Mouse (Mus musculus) left cerebral cortex, postnatal 4 days (tissue): ENCODE data around the gene Txnip. TPM values are rescaled to one million over a fixed set of nuclear protein-coding genes. Genes with fewer than 3 reads are reported as not detected.

Experiments used
- DNase-seq: peaks from one replicate; pipeline ENCODE4 v3.0.0-alpha.2; 2022
- intact Hi-C: fragments of 180-260 bp; cut with DNase I; formaldehyde crosslinking; loops from one replicate; pipeline ENCODE4 v1.15.1; 2025
- total RNA-seq, 2 experiments: library from RNA; stranded (reverse); gene quantifications; 2 replicates each; pipeline ENCODE4 v1.2.3; 2021

Gene Txnip
- total RNA-seq, 2 experiments from 2014 or later, result 65.2 to 69.2 TPM

DNA sequence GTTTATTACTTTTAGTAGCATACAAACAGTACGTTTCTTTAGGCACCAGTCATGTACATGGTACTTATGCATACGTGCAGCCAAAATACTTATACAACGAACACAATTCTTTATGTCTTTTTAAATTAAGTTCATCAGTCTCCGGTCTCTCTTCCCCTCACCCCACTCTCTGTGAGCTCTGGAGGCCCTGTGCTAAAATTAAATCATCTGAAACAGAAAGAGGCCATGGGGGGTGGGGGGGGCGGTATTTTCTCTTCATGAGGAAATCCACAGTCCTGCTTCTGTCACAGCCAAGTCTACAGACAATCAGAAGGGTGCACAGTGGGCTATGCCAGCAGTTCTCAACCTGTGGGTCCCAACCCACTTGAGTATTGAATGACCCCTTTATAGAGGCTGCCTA, 8.4 kb upstream of the Txnip start:
- intact Hi-C loops, result loop anchor here (10.0 kb wide), 1 partner anchor 85 kb away; the partner anchor contains the start of genes Gm42957 and Pex11b
- DNase-seq, result no peak

DNA sequence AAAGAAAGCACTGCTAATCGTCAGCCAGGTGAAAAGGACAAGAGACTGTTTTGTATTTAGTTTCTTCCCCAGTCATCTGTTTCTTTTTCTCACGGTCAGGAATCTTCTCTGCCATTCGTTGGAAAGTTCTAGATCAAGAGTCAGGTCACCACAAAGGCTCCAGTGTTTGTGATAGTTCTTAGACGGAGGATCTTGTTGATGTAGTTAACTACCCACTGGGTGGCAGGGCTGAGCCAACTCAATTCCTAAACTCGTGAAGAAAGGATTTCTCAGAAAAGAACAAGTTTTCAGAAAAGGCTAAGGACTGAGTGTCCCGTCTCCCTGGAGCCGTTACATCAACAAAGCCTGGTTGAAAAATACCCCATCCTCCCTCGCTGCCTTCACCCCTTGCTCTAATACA, 6.6 kb upstream of the Txnip start:
- intact Hi-C loops, result loop anchor here (2.0 kb wide), 1 partner anchor 30 kb away; no protein-coding TSS in a partner anchor
- DNase-seq, result peak; percentile 48

- DNase-seq, result no peak
- intact Hi-C loops, result loop anchor here (2.0 kb wide), 1 partner anchor 29 kb away; no protein-coding TSS in a partner anchor
These were observed 5.9 kb upstream of the Txnip start for GRCm38 (mm10) chr3:96551890-96552289.

DNA sequence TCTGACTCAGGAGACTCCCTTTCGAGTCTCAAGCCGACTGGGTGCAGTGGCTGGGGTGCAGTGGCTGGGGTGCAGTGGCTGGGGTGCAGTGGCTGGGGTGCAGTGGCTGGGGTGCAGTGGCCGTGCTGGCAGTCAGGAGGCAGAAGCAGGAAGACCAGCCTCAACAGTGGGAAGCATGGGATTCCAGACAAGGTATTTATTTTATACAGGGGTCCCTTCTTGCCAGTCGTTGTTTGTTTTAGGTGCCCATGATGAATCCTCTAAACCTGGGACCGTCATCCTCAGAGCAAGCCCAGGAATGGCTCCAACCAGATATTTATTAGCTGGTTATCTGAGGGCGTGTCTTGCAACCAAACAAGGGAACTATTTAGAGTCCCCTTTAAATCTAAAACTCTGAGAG, 4.2 kb upstream of the Txnip start:
- DNase-seq, result no peak
- intact Hi-C loops, result no loop called here

GRCm38 (mm10) chr3:96554251-96554650, 3.5 kb upstream of the Txnip start:
- no peak for DNase-seq
- intact Hi-C loops, result no loop called here

DNA sequence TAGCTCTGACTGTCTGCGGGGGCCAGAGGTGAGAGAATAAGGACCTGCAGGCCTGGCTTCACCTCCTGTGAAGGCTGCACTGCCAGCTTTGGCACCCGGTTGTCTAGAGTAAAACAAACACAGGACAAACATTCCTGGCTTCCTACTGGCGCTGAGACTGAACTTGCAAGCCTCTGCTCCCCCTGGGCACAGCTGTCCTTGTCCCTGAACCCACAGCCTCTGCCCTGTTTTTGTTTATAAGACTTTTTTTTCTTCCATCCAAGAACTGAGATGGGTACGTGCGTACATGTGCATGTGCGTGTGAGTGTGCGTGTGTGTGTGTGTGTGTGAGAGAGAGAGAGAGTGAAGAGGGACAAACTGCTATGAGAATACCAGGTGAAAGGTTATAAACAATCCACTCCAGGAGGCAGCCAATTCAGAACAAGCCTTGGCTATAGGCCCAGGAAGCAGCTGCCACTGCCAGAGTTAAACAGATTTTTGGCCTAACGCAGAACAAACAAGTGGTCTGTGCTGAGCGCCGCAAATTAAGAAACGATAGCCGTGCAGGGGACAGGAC, 2.6 kb upstream of the Txnip start:
- intact Hi-C loops, result no loop called here
- DNase-seq, result peak; percentile 79

GRCm38 (mm10) chr3:96555999-96556614, 1.6 kb upstream of the Txnip start:
- intact Hi-C loops, result no loop called here
- no peak for DNase-seq

- DNase-seq, result no peak
- intact Hi-C loops, result no loop called here
These were observed 814 bp upstream of the Txnip start for GRCm38 (mm10) chr3:96556651-96557635.

GRCm38 (mm10) chr3:96558159-96558558, 402 bp downstream of the Txnip start:
- no peak for DNase-seq
- intact Hi-C loops, result loop anchor here (1.0 kb wide), 1 partner anchor 18 kb away; the partner anchor contains the start of gene Gm16253

DNA sequence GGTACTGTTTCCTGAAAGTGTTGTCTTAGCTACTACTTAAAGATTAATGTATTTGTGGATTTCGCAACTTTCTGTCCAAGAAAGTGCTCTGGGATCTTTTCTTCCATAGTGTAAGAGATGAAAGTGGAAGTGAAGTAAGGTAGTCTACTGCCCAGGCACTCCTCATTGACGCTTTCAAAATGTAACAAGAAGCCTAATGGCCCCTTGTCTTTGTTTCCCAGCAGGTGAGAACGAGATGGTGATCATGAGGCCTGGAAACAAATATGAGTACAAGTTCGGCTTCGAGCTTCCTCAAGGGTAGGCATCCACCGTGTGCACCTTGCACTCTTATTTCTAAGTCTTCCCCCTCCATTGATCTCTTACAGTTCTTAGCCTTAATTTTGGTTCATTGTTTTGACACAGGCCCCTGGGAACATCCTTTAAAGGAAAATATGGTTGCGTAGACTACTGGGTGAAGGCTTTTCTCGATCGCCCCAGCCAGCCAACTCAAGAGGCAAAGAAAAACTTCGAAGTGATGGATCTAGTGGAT, 975 bp downstream of the Txnip start:
- no peak for DNase-seq
- intact Hi-C loops, result loop anchor here (1.0 kb wide), 1 partner anchor 18 kb away; the partner anchor contains the start of gene Gm16253

- DNase-seq, result no peak
- intact Hi-C loops, result no loop called here
These were observed 1.7 kb downstream of the Txnip start for GRCm38 (mm10) chr3:96559398-96559910.

DNA sequence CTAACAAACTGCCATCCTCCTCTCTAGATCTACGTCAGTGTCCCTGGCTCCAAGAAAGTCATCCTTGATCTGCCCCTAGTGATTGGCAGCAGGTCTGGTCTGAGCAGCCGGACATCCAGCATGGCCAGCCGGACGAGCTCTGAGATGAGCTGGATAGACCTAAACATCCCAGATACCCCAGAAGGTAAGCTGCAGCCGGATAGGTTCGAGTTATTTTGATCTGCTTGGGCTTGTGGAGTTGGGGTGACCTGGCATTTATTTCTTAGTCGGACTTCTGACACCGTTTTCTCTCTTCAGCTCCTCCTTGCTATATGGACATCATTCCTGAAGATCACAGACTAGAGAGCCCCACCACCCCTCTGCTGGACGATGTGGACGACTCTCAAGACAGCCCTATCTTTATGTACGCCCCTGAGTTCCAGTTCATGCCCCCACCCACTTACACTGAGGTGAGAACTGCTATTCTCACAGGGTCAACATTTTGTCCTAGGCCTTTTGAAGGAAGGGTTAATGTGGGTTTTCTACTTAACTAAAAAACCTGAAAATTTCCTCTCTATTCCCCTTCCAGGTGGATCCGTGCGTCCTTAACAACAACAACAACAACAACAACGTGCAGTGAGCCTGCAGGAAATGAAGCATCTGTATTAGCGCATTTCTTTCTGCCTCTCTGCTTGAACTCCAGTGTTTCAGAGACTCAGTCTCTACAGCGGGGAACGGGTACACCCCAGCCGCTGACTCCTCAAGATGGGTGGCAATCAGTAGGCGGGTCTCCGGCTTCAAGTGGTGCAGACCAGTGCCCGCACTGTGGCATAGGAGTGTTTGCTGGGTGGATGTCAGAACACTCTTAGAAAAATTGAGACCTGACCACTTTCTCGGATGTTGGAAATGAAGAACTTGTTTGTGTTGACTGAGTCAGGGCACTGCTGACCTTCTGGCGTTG, 2.4 kb downstream of the Txnip start:
- intact Hi-C loops, result no loop called here
- DNase-seq, result no peak

GRCm38 (mm10) chr3:96560881-96561668, 3.3 kb downstream of the Txnip start:
- no peak for DNase-seq
- intact Hi-C loops, result no loop called here

DNA sequence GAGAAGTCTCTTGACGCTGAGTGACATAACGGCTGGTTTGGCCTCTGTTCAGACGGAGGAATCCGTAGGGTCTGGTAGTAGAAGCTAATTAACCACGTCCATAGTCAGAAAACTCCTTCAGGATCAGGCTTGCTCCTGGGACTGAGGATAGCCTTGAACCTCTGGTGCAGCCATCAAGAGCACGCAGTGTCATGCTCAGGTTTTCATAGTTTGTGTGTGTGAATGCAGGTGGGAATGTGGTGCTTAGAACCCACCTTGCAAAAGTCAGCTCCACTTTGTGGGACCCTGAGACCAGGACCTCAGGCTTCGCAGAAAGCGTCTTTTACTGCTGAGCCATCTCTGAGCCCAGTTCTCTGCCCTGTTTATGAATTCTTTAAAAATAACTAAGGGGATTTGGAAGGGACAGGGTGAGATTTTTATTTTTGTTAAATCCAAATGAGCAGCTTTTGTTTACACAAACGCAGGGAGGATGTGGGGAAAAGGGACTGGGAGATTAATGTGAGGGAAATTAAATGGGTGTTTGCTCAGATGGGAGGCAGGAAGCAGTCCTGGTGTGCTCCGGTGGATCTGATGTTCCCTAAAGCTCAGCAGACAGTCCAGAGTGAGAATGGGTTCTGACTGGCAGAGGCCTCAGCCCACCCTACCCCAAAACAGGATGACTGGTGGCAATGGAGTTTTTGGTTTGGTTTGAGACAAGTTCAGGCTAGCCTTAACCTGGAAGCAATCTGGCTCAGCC, 4.4 kb downstream of the Txnip start:
- DNase-seq, result no peak
- intact Hi-C loops, result no loop called here

DNA sequence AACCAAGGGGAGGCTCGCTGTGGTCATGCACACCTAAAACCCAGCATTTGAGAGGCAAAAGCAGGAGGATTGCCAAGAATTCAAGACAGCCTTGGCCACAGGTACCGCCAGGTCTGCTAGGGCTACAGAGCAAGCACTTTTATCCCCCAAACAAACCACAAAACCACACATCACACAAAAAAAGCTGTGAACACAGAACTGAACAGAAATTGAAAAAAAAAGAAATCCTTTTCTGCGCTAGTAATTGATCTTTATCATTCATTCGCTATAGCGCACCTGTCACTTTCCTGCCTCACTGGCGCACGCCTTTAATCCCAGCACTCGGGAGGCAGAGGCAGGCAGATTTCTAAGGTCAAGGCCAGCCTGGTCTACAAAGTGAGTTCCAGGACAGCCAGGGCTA, 5.5 kb downstream of the Txnip start:
- DNase-seq, result no peak
- intact Hi-C loops, result no loop called here

GRCm38 (mm10) chr3:96563911-96564632, 6.3 kb downstream of the Txnip start:
- intact Hi-C loops, result no loop called here
- no peak for DNase-seq

DNA sequence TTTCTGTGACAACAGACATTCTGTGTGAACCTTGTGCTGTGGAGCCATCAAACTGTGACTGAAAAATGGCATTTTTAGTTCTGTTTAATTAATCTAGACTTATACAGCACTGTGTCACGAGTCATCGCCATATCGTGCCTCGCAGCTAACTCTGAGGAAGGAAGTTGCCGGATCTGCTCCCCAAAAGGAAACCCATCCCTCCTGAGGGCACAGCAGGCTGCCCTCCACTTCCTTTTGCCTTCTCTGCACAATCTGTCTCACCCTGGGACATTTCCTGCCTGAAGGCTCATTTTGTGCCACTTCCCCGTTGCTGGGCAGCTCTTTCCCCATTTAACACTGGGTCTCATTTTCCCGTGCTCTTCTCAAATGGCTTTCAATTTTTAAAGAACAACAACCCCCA, 6.9 kb downstream of the Txnip start:
- intact Hi-C loops, result no loop called here
- no peak for DNase-seq

DNA sequence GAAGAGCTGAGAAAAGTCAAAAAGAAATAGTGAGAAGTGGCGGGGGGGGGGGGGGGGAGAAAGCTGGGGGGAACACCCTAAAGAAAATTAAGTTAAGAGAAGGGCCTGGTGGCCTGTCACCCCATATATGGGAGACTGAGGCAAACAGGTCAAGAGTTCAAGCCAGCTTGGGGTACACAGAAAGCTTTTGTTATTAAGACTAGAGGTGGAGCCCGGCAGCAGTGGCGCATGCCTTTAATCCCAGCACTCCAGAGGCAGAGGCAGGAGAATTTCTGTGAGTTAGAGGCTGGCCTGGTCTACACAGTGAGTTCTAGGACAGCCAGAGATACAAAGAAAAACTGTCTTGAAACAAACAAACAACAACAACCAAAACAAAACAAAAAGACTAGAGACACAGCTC, 7.3 kb downstream of the Txnip start:
- intact Hi-C loops, result no loop called here
- no peak for DNase-seq
